Mouse (Mus musculus): ENCODE measurements around the gene Rnf146. TPM values are rescaled to one million over a fixed set of nuclear protein-coding genes. Genes with fewer than 3 reads are reported as not detected.

Gene Rnf146
- 61.1 TPM for total RNA-seq (2023)

DNA sequence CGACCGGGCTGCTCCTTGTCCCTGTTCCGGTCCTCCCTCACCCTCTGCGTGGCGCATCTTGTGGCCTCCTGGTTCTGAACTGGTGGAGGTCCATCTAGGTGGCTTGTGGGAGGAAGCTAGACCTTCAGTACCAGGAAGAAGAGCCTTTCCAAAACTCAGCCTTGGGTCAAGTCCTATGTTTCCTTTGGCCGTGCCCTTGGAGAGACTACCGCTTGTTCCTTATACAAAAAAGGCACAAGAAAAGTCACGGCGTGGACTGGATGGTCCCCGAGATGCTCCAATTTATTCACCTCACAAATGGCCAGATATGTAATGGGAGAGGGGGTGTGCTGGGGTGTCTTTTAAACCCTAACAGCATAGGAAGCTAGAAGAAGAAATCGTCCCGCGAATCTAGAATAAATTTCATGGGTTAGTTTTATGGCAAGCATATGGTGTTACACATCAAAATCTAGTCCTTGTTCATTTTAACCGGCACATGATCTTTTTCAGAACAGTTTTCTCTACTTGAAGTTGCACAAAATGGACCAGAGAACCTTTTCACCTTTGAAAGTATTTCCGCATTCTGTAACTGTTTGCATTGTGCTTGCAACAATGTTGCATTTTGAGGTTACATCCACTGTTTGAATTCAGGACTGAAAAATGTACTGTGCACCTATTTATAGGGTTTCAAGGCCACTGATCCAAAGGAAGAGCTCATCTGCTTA, at the start of gene Rnf146:
Gene Rnf146 (minus strand): TSS at position 246 of the 704 bp plus-strand sequence.

DNA sequence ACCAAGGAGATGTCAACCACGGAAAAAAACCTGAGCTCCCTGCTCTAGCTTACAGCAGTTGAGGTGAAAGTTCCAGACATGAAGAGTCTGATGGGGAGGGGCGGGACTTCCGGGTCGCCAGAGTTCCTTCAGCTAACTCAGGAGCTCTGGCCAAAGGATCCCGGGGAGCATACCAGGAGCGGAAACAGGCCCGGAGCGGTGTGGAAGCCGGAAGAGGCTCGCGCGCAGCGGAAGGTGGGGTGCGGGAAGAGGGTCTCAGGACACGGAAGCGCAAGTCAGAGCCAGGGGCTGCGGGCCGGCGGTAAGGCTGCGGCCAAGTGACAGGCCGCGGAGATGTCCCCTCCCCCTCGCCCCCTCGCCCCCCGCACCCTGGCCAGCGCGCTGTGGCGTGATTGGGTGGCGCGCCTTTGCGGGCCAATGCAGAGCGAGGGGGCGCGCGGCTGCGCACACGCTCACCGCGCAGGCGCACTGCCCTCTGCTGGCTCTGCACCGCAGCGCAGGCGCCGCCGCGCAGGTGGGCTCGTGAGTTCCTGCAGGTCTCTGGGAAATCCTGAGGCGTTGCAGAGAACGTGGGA, 49.1 kb downstream of the Rnf146 start, which contains the start of gene Echdc1:
Gene Echdc1 (plus strand): TSS at position 103 of the 575 bp plus-strand sequence.

Other genes starting within 250 kb of the Rnf146 start
- not detected for gene Soga3, start 218.6 kb downstream of the Rnf146 start, total RNA-seq (2023)
- gene Gm49353, start 163.5 kb downstream of the Rnf146 start, total RNA-seq (2023), result not detected
- gene 9330159F19Rik, start 150.8 kb downstream of the Rnf146 start, total RNA-seq (2023), result not detected
- gene Echdc1, start 49.3 kb downstream of the Rnf146 start, total RNA-seq (2023), result 13.5 TPM
- not detected for gene Rspo3, start 173.4 kb upstream of the Rnf146 start, total RNA-seq (2023)